Mouse (Mus musculus) brain, embryonic 14.5 days (tissue): ENCODE measurements around the gene Lctl.

Source experiments
- CTCF ChIP-seq: fragments of 200-500 bp; IDR thresholded peaks from 2 replicates; pipeline ENCODE4 v1.5.1; 2012; ENCODE audit warnings: inconsistent platforms, mild to moderate bottlenecking, moderate library complexity, borderline replicate concordance; ENCODE audit not compliant: insufficient read depth, insufficient read length; ENCODE audit errors: extremely low read depth
- POLR2A ChIP-seq: fragments of 200-500 bp; IDR thresholded peaks from 2 replicates; pipeline ENCODE4 v1.6.1; 2012; ENCODE audit warnings: mild to moderate bottlenecking, inconsistent platforms, borderline replicate concordance; ENCODE audit not compliant: poor library complexity, insufficient read depth, insufficient read length, severe bottlenecking; ENCODE audit errors: extremely low read depth

- TF ChIP-seq CTCF = no peak
- TF ChIP-seq POLR2A = no peak
Observed at GRCm38 (mm10) chr9:64079922-64080321, 37.0 kb upstream of the Lctl start.
